Mouse (Mus musculus): Measurements from ENCODE around the gene Cdc7. TPM values are rescaled to one million over a fixed set of nuclear protein-coding genes. Genes with fewer than 3 reads are reported as not detected.

Gene Cdc7
- total RNA-seq, 2 experiments from 2014 or later, result 3.3 to 3.5 TPM

DNA sequence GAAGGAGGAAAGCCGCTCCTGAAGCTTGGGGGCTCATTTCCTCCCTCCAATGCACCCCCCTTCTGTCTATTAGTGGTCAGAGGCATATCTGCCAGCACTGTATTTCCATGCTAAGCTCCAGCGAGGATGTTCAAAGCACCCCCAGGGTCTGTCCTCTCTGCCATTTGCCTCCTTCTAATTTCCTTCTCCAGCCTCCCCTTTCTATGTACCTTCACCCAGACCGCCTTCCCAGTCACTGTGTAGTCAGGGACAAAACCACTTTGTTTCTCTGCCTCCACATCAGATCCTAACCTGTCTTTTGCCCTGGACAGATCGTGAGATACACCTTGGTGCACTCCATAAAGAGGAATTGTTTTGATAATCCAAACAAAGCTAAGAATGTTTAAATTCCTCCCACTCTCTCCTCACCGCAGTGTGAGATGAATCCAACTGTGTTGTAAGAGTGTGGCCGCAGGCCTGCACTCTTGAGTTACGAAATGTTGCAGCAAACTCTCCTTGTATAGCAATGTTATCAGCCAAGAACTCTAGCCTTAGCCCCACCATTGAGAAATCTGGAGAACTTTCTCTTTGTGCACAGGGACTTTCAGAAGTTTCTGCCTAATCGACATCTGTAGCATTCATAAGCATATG, 27.3 kb downstream of the Cdc7 start:
- DNase-seq, result no peak

DNA sequence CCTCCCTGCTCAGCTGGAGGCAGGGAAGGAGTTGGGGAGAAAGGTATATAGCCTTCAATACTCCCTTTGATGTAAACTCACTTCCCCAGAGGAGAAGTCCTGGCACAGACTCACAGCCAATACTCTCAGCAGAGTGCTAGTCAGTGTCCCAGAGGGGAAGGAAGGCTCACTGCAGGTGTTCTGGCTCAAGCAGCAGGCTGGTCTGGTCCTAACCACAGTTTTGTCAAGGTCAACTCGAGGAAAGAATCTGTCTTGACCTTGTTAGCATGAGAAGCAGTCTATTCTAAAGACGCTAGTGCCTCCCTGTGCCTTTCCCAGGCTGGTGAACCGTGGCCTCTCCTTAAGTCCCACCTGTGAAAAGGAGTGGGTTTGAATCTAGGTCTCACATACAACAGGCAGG, 30.6 kb downstream of the Cdc7 start:
- DNase-seq, result no peak

DNA sequence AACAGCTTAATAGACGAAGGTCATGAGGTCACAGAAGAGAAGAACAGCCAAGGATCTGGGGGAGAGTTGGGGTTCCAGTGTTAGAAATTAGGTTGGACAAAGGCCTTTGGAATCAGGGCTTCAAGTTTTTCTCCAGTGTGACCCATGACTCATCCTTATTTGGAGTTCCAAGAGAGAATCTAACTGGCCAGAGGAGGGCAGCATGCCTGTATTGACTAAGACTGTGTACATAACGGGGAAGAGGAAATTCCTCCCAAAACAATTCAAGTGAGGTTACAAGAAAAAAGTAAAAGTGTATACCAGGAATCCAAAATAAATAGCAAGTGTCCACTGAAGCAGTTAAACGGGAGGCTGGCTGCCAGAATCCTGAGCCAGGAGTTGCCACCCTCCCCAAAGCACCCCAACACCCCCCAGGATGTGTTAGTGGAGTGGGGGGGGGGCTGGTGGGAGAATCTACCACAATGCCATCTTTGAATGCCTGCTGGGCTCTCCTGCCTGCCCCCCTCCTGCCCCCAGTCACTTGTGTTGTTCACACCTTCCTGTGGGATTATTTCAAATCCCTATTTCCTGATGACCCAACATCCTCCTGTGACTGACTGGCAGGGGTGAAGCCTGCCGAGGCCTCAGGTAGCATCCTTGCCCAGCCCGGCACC, 31.9 kb downstream of the Cdc7 start:
- DNase-seq, result peak; percentile 48

DNA sequence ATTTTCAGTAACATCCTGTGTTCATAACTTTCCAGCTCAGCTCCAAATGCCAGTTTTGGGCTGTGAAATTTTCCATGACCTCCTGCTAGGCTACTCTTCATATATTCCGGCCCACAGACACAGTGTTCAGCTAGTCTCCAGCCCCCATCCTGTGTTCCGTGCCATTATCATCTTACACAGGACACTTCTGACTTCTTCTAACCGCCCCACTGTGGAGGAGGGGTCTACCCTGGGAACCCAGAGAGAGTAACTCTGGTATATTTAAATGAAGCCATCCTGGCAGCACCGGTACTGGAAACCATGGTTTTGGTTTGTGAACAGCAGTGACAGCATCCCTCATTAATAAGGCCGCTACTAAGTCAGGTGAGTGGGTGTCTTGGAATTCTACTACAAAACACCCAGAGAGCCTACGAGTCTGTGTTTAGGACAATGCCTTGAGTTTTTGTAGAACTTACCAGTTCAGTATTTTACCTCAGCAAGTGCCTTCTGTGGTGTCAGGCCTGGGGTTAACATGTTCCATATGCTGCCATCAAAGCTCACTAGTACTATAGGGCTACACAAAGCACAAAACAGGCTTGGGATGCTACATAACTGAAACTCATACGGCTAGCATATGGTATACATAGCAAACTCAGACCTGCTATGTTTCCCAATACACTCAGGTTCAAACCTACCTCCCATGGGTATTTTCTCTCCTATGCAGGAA, 32.6 kb downstream of the Cdc7 start:
- no peak for DNase-seq

DNA sequence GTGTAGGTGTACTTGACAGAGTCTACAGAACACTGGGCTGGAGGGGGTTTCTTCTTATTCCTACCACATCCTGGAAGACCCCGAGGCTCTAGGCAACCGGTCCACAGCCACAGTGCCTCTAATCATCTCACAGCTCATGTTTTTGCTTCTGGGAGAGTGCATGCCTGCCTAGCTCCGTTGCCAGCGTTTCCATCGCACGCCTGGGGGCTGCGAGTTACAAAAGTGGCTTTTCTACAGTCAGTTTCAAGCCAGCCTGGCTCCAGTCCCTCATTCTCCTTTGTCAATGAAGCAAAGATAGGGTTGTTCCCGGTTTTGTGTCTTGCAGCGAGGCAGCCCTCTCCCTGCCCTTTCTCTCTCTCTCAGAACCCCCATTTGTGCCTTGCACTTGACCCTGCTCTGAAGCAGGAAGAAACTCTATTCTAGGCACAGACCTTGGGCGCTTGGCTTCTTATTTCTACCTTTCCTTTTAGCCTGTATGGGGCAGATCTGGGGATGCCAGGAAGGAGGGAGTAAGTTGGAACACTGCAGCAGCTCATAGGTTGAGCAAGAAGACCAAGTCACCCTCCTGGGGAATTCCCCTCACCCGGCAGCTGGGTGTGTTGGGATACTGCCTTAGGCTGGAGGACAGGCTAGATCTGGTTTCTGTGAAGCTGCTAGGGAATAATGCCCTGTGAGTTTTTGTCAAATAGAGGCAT, 37.4 kb downstream of the Cdc7 start:
- no peak for DNase-seq

DNA sequence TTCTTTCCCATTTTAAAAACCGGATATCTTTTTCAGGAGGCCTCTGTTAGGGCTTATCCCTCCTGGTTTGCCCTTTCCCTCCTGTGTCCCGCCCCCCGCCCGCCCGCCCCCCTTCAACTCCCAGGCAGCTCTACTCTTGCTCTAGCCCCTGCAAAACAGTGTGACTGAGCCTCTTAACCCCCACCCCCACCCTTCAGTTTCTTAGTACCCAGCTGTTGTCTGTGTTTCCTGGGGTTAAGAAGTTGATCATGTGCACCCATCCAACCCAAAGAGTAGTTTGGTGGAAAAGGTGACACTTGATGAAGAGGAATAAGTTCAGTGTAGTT, 37.9 kb downstream of the Cdc7 start:
- no peak for DNase-seq

DNA sequence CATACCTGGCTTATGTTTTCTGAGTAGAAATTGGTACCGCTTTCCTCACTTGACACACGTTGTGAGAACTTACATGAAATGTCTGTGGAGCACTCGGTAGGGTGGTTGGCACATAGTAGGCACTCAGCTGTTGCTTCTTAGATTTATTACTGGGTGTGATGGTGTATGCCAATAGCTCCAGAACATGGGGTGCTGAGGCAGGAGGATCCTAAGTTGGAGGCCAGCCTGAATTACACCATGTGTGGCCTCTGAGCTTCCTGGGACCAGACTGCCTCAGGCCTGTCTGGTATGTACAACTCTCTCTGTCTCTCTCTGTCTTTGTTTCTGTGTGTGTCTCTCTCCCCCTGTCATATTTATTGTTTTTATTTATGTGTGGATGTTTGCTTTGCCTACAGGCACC, 45.6 kb downstream of the Cdc7 start:
- DNase-seq, result no peak

DNA sequence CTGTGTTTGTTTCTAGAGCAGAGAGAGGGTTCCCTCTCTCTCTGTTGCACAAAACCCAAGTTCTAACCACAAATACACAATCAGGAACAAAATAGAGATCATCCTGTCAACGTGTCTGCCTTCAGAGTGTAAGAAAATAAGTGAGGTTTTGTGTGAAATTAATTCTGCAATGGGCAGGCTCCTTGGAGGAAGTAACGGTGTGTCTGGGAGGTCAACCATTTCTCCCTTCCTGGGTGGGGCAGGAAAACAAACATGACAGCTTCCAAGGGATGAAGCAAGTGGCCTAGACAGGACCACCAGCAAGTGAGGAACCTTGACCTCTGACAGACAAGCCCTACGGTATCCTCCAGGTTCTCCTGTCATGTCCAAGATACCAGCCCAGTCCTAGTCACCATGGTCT, 46.2 kb downstream of the Cdc7 start:
- DNase-seq, result no peak

DNA sequence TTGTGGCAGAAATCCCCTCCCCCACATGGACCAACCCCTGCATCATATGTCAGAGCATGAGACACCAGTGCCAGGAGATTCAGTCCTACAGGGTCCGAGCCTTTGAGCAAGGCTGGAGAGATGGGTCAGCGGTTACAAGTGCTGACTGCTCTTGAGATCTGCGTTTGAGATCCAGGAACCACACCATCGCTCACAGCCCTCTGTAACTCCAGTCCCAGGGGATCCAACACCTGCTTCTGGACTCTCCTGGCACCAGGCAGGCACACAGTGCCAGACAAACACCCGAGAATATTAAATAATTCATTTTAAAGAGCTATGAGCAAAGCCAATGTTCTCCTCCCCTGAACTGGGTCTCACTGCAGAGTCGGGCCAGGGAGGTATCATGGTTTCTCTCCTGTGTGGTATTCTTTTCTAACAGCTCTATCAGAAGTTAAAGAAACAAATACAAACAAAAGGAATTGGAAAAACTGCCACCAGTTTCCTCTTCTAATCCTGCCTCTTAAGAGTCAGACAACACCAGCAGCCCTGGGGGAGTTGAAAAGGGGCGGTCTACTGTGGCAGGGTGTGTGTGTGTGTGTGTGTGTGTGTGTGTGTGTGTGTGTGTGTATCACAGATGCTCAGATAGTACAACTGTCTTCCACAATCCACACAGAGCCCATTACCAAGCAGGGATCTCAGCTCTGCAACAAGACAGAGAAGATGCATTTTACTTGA, 47.4 kb downstream of the Cdc7 start:
- DNase-seq, result no peak

DNA sequence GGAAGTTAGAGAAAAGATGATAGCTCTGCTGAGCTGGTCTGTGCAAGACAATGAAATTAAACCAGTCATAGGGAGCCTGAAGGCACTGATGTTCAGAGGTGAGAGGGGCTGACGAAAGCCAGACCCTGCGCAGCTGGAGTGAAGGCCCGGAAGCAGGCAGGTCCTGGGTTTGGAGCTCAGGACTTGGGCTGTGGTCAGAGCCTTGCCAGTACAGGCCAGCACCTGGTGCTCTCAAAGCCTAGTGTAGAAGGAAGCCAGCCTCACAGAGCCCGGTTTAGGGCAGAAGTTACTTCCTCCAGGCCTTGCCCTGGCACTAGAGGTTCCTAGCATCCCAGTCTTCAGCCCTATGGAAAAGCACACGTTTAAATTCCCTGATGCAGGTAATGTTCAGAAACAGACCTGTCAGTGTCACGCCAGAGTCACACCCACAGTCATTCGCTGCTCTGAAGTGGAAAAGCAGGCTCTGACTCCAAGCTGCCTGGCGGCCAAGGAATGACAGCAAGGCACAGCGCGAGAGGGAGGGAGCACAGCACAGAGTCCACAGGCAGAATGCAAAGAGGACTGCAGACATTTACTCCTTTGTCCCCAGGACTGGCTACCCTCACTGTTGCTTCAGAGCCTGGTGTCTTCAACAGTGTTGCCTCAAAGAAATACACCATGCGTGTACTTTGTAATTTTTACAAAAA, 48.1 kb downstream of the Cdc7 start:
- no peak for DNase-seq

DNA sequence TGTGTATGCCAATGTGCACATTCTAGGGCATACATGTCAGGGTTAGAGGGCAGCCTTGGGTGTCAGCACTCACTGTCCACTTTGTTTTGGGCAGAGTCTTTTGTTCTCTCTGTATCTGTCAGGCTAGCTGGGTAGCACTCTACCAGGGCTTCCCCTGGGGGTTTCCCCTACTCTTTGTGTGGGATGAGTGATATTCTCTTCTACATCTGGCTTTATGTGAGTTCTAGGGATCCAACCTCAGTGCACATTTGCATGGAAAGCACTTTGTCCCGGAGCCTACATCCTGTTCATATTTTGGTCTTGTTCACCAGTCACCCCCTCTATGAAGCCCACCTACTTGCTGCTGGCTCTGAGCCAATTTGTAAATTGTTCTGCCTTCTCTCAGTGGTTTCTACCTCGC, 49.3 kb downstream of the Cdc7 start:
- DNase-seq, result no peak

DNA sequence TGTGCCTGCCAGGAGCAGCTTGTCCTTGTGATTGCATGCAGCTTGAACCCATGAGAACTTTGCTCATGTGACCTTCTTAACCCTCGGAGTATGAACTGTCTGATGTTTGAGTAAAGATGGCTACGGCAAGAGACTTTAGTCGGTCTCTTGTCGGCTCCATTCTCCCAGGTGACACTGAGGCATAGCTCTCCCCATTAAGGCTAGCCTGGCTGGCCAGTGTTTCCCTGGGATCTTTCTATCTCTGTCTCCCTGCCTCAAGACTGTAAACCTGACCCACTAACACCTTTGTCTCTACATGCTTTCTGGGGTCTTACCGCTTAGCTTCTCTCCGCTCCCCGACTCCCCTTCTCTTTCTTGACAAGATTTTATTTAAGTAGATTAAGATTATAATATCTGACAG, 50.0 kb downstream of the Cdc7 start:
- DNase-seq, result no peak

DNA sequence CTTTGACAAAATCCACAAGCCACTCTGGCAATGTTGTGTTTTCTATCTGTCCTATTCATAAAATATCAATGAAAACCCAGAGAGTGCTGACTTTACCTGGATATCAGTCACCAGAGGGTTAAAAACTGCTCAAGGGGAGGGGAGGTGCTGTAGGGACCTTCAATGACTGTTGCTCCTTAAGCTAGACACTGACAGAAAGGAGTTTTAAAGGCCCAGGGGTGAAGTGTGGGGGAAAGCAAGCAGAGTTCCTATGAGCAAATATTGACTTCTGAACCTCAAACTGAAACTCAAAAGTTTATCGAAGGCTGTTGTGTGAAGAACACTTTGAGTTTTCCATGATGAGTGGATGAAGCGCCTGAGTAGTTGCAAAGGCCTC, 50.9 kb downstream of the Cdc7 start:
- DNase-seq, result no peak

DNA sequence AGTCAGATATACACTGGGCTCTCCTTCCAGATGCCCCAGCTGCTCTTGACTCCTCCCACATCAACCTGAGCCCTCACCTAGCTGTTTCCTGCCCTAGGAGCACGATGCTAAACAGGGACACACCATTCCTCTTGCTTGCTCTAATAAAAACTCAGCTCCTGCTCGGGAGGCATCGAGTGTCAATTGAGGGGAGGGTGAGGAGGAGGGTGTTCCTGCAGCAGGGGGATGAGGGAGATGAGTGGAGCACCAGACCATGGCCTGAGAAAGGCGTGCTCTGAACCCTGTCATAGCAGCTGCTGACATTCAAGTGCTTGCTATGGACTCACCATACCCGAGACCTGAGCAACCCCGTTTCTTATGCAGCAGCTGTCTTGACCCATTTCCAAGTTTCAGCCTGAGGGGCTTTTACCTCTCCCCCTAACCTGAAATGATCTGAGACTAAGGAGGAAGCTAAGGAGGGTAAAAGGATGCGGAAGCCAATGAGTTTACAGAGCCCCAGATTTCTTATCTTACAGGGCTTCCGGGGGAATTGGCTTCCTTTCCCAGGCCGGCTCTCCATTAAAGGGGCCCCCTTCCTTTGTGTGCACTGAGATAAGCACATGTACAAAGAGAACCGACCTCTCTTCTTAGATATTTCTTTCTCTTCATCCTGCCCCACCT, 51.4 kb downstream of the Cdc7 start:
- no peak for DNase-seq

DNA sequence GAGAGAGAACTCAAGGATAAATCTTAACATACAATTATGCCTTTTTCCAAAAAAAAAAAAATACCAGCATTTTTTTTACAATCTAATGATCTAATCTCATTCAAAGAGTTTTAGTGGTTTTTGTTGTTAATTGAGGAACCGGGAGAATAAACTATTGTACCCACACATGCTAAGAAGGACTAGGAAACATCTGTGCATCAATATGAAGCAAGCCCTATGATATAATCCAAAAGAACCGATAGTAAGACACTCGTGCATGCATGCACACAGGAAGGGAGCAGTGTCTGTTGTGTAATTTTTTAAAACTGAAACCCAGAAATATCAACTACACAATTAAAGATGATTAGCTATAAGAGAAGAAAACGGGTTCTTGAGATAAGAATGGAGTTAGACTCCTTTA, 52.4 kb downstream of the Cdc7 start:
- DNase-seq, result no peak

DNA sequence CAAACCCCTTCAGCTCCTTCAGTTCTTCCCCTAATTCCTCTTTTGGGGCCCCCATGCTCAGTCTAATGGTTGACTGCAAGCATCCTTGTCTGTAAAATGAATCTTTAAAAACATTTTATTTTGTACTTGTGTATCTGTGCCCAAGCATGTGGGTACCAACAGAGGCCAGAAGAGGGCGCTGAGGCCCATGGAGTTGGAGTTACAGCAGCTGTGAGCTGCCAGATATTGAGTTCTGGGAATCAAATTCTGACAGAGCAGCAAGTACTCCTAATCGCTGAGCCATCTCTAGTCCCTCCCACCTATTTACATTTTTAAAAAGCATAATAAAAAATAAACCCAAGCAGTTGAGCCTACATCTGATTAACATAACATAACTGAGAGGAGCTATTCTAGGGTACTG, 53.4 kb downstream of the Cdc7 start:
- no peak for DNase-seq

DNA sequence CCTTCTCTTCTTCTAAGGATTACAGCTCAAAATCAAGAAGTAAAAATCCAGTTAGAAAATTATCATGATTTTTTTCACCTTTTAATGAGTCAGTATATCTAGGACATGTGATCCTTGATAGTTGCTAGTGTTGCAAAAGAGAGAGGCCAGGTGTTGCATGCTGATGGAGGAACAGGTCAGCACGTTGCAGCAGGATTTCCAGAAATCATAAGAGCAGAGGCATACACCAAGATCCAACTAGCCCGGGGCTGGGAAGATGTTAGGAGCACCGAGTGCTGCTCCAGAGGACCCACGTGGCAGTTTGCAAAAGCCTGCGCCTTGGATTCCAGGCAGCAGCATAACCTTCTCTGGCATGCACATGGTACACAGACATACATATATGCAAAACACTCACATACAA, 54.9 kb downstream of the Cdc7 start:
- no peak for DNase-seq

DNA sequence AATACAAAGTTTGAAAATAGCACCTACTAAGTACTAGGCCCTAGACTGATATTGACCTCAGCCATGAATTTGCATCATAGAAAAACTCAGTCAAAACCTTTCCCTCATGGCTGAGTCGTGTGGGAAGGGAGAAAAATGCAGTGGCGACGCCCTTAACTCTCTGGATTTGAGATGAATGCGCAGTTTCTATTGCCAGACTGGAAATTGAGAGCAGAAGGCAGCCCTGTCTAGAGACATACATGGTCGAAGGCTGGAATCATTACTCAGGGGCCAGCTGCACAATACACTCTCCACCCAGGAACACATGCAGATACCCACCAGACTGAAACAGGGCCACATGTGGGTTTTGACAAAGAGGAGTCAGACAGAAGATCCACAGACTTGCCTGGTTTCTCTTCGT, 55.8 kb downstream of the Cdc7 start:
- no peak for DNase-seq

DNA sequence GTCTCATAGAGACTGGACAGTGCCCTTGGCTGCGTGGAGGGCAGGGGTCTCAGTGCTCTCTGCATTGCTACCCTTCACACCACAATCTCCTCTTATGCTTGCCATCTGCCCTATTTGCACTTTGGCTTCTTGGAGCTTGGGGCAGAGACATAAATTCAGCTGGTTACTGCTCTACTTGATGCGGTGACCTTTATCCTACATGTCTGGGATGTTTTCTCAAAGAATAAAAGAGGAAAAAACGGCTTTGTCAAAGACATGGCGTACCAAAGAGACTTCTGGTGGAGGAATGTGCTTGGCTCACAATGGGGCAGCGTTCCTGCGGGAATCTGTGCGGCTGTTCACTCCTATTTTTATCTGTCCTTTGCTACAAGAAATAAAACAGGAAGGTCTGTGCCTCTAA, 56.2 kb downstream of the Cdc7 start:
- no peak for DNase-seq

DNA sequence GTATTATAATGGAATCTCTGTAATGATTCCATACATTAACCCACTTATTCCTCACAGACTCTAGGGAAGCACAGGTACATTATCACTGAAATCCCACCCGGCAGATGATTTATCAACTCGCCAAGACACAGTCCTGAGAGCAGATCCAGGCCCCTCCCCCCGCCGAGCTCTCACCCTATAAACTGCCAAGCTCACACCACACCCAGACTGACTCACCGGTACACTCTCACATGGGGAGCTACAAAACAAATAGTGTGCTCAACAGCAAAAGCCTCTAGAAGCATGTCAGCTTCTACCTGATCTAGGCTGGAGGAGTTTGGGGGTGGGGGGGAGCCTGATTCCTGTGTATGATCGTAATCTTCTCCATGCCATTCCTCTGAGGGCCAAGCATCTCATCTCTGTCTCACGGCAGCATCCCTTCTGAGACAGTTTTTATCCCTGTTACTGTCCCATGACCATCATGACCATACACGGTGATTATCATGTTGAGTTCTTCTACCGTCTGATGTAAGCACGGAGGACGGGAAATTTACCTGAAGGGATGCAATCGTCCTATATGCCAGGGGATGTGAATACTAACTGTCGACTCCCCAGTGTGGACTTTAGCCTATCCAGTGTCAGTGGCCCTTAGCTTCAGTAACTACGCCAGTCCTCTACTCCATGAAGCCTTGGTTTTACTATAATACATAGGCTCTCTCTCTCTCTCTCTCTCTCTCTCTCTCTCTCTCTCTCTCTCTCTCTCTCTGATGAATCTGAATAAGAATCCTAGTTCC, 57.4 kb downstream of the Cdc7 start:
- no peak for DNase-seq

DNA sequence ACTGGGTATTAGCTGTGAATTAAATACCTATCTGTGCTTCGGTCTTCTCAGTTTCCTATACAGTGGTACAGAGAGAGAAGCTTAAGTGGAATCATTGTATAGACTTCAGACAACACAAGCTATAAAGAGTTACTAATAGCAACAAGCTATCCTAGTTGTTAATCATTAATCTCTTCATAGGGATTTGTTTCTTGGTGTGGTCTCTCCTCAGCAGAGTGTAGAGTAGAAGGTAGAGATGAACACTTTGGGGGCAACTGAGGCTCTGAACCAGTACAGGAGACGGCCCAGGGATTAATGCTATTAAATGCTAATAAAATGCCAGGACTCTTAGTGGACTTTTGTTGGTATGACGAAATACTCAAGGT, 57.9 kb downstream of the Cdc7 start:
- DNase-seq, result no peak

Measured in gastrocnemius, postnatal 10 days (tissue).